In the genomic region with DNA sequence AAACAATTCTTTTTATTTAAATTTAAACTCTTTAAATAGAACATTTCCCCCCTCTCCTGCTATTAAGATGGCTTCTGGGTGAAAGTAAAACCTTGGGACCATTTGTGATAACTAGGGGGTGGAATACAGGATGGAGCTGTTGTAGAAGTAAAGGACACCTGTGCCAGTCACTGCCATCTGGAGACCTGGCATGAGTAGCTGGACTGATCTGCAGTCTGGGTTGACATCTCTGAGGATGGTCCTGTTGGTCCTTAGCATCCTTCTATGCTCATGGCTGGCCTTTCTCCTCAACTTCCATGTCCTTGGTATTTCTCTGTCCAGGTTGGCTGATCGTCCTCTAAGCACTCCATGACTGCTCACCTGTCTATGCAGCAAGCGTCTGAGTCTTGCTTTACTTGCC, we compare ENCODE assay signal across 24 mouse cellular contexts. TPM values are rescaled to one million over a fixed set of nuclear protein-coding genes. Genes with fewer than 3 reads are reported as not detected.
"Had no signal": no experiment of that assay in that cellular context is flagged by ENCODE, and none has a peak within 500 bp of the region (broad histone marks: within the 10 kb centered on the region; RNA-seq: fewer than 3 reads in every experiment).

No protein-coding gene starts in this region.

- H3K9ac ChIP-seq: liver, embryonic 15.5 days; lung, embryonic 14.5 days; neural tube, embryonic 15.5 days had no signal

- H3K4me2 ChIP-seq: liver, embryonic 11.5 days; liver, embryonic 15.5 days; lung, embryonic 14.5 days; neural tube, embryonic 15.5 days had no signal

- H3K27ac ChIP-seq: limb, embryonic 10.5 days; liver, embryonic 15.5 days; neural tube, embryonic 15.5 days; stomach, postnatal 0 days had no signal

- H3K4me3 ChIP-seq: limb, embryonic 10.5 days; liver, embryonic 15.5 days; myocyte; neural tube, embryonic 15.5 days had no signal

- H3K4me1 ChIP-seq: limb, embryonic 10.5 days; liver, embryonic 15.5 days had no signal

- DNase-seq: kidney, adult 2 months; kidney, postnatal 25 days; layer of hippocampus, adult 9-11 months; layer of hippocampus, postnatal 36 days; lung, embryonic 14.5 days; lung, postnatal 10 days; lung, postnatal 4 days; midbrain, embryonic 14.5 days; right cerebral cortex, adult 18-20 months; right cerebral cortex, postnatal 25 days; thymus, postnatal 14 days had no signal

- H3K27me3 ChIP-seq: liver, embryonic 15.5 days; neural tube, embryonic 15.5 days had no signal

- H3K9me3 ChIP-seq: limb, embryonic 10.5 days; liver, embryonic 15.5 days; neural tube, embryonic 15.5 days had no signal

- H3K36me3 ChIP-seq: limb, embryonic 10.5 days; liver, embryonic 15.5 days; neural tube, embryonic 15.5 days had no signal

RNA-seq across cellular contexts. Expression of a gene that starts 58.3 kb away (rescaled TPM):
- total RNA-seq: layer of hippocampus, adult 18-20 months; layer of hippocampus, postnatal 36 days; left cerebral cortex, adult 8-10 months; megakaryocyte-erythroid progenitor cell, adult 5-6 weeks had no signal
- polyA plus RNA-seq: kidney, adult 2 months; kidney, embryonic 16.5 days; limb, embryonic 10.5 days; limb, embryonic 14.5 days; liver, embryonic 11.5 days; liver, embryonic 15.5 days; midbrain, embryonic 14.5 days; myocyte; neural tube, embryonic 11.5 days; neural tube, embryonic 15.5 days; small intestine, adult 2 months; stomach, postnatal 0 days had no signal
